Mouse (Mus musculus): ENCODE results near the gene Epb41l1. TPM values are rescaled to one million over a fixed set of nuclear protein-coding genes. Genes with fewer than 3 reads are reported as not detected.

Epb41l1 gene
- total RNA-seq, 1 experiment = 20.5 TPM

DNA sequence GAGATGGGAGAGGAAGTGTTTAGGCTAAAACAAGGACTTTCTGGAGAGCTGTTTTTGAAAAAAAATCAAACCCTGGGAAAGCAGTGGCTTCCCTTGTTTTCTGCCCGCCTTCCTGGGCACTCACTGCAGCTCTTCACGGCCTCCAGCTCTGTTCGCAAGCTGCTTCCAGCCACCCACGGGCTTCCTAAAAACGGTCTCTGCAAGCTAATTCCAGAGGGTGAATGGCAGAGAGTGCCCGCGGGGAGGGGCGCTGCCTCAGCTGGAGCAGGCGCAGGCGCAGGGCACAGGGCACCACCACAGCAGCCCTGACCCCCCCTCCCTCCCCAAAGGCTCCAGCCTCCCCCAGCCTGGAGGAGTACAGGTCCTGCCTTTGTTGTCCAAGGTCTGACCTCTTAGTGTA is 160.5 kb downstream of the Epb41l1 start:
- Histone ChIP-seq H3K36me3 (ENCODE audit: control insufficient read depth, insufficient read depth, low read length, poor library complexity, severe bottlenecking) (no peaks in the 10 kb centered on the region), H3K9ac (ENCODE audit: insufficient read depth, low read depth, low read length, poor library complexity, severe bottlenecking) (no peak overlapping the region), H3K4me3 (ENCODE audit: insufficient read depth in 1 of 2, low read depth in 1 of 2, low read length in 2 of 2, poor library complexity in 1 of 2, severe bottlenecking in 1 of 2) (no peak overlapping the region), H3K4me1 (ENCODE audit: control insufficient read depth in 2 of 2, insufficient read depth in 2 of 2, low read length in 2 of 2, poor library complexity in 1 of 2) (peaks cover 0 to 2% of the 10 kb centered on the region in 2 experiments; a peak in 1 of 4 replicates), H3K27ac (ENCODE audit: insufficient read depth, low read depth, low read length, poor library complexity, severe bottlenecking) (no peak overlapping the region), H3K9me3 (ENCODE audit: control insufficient read depth, insufficient read depth, low read depth, low read length) (no peaks in the 10 kb centered on the region)
- in situ Hi-C loops (cut with MboI; ENCODE audit: low sequenced_read_pairs in 2 of 2, unreplicated experiment in 2 of 2) = no loop called here
- DNase-seq (ENCODE audit: low read depth, low spot score) = no peak
- TF ChIP-seq MAFK (IDR thresholded peaks at IDR 0.05; ENCODE audit: insufficient read depth, low read depth, low read length) = no peak
- TF ChIP-seq ZC3H11A (IDR thresholded peaks at IDR 0.05; ENCODE audit: borderline replicate concordance, low read depth, low read length) = no peak
- no peak for TF ChIP-seq HCFC1 (IDR thresholded peaks at IDR 0.05; ENCODE audit: borderline replicate concordance, insufficient read depth, low read length)
- TF ChIP-seq CHD2 (IDR thresholded peaks at IDR 0.05; ENCODE audit: low read depth, low read length) = no peak
- TF ChIP-seq ZNF384 (IDR thresholded peaks at IDR 0.05; ENCODE audit: low read depth, low read length) = no peak

DNA sequence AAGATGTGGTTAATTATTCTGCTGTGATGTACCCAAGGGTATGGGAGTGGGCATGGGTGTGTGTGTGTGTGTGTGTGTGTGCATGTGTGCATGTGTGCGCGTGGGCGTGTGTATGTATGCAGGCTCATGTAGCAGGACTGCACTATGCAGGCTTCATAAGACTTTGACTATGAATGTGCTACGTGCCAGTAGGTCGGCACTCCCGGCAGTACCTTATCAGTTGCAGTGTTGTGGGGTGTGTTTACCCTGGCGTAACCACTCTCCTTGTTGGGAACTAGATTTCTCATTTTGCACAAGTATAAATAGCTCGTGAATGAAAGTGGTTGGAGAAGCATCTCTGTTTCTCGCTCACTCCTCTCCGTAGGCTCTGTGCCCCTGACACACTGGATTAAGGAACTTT is 162.2 kb downstream of the Epb41l1 start:
- no peaks in the 10 kb centered on the region for H3K9me3 ChIP-seq (ENCODE audit: control insufficient read depth, insufficient read depth, low read depth, low read length)
- H3K27ac ChIP-seq (ENCODE audit: insufficient read depth, low read depth, low read length, poor library complexity, severe bottlenecking) = no peak overlapping the region
- peaks cover 0 to 2% of the 10 kb centered on the region in 2 experiments; a peak in 1 of 4 replicates for H3K4me1 ChIP-seq (ENCODE audit: control insufficient read depth in 2 of 2, insufficient read depth in 2 of 2, low read length in 2 of 2, poor library complexity in 1 of 2)
- H3K9ac ChIP-seq (ENCODE audit: insufficient read depth, low read depth, low read length, poor library complexity, severe bottlenecking) = no peak overlapping the region
- no peak for DNase-seq (ENCODE audit: low read depth, low spot score)
- H3K4me3 ChIP-seq (ENCODE audit: insufficient read depth in 1 of 2, low read depth in 1 of 2, low read length in 2 of 2, poor library complexity in 1 of 2, severe bottlenecking in 1 of 2) = no peak overlapping the region
- TF ChIP-seq HCFC1 (IDR thresholded peaks at IDR 0.05; ENCODE audit: borderline replicate concordance, insufficient read depth, low read length) (no peak), ZC3H11A (IDR thresholded peaks at IDR 0.05; ENCODE audit: borderline replicate concordance, low read depth, low read length) (no peak), ZNF384 (IDR thresholded peaks at IDR 0.05; ENCODE audit: low read depth, low read length) (no peak), CHD2 (IDR thresholded peaks at IDR 0.05; ENCODE audit: low read depth, low read length) (no peak), MAFK (IDR thresholded peaks at IDR 0.05; ENCODE audit: insufficient read depth, low read depth, low read length) (no peak)
- H3K36me3 ChIP-seq (ENCODE audit: control insufficient read depth, insufficient read depth, low read length, poor library complexity, severe bottlenecking) = no peaks in the 10 kb centered on the region
- in situ Hi-C loops (cut with MboI; ENCODE audit: low sequenced_read_pairs in 2 of 2, unreplicated experiment in 2 of 2) = no loop called here

DNA sequence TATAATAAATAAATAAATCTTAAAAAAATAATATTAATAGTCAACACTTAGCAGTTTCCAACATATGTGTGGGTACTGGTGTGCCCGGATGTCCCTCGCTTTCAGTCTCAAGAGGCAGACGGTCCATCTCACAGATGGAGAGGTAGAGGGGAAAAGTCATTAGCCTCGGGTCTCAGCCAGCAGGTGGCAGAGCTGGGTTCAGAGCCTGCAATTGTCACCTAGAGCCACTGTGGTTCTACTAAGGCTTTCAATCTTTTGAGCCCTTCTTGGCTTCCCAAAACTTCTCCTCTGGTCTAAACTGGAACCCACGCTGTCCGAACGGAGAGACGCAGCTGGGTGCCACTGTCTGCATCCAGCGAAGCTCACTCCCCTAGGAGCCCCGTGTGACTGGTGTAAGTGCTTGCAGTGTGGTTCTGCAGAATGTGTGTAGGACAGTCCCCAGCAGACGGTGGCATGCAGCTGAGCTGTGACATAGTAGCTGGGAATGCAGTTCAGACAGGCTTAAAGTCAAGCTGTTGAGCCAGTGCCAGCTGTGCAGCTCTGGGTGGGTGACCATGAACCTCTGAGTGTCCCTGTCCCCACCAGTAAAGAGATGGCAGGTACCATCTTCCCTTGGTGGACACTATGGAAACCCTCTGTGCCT is 163.6 kb downstream of the Epb41l1 start:
- in situ Hi-C loops (cut with MboI; ENCODE audit: low sequenced_read_pairs in 2 of 2, unreplicated experiment in 2 of 2) = no loop called here
- Histone ChIP-seq H3K36me3 (ENCODE audit: control insufficient read depth, insufficient read depth, low read length, poor library complexity, severe bottlenecking) (no peaks in the 10 kb centered on the region), H3K27ac (ENCODE audit: insufficient read depth, low read depth, low read length, poor library complexity, severe bottlenecking) (no peak overlapping the region), H3K4me3 (ENCODE audit: insufficient read depth in 1 of 2, low read depth in 1 of 2, low read length in 2 of 2, poor library complexity in 1 of 2, severe bottlenecking in 1 of 2) (no peak overlapping the region), H3K9ac (ENCODE audit: insufficient read depth, low read depth, low read length, poor library complexity, severe bottlenecking) (no peak overlapping the region), H3K4me1 (ENCODE audit: control insufficient read depth in 2 of 2, insufficient read depth in 2 of 2, low read length in 2 of 2, poor library complexity in 1 of 2) (peaks cover 0 to 2% of the 10 kb centered on the region in 2 experiments; a peak in 1 of 4 replicates), H3K9me3 (ENCODE audit: control insufficient read depth, insufficient read depth, low read depth, low read length) (no peaks in the 10 kb centered on the region)
- peak; percentile 13 for DNase-seq (ENCODE audit: low read depth, low spot score)
- TF ChIP-seq ZC3H11A (IDR thresholded peaks at IDR 0.05; ENCODE audit: borderline replicate concordance, low read depth, low read length) (peak; percentile 30; the same call in 1 of the 2 replicates), HCFC1 (IDR thresholded peaks at IDR 0.05; ENCODE audit: borderline replicate concordance, insufficient read depth, low read length) (no peak), ZNF384 (IDR thresholded peaks at IDR 0.05; ENCODE audit: low read depth, low read length) (no peak), MAFK (IDR thresholded peaks at IDR 0.05; ENCODE audit: insufficient read depth, low read depth, low read length) (no peak), CHD2 (IDR thresholded peaks at IDR 0.05; ENCODE audit: low read depth, low read length) (no peak)

DNA sequence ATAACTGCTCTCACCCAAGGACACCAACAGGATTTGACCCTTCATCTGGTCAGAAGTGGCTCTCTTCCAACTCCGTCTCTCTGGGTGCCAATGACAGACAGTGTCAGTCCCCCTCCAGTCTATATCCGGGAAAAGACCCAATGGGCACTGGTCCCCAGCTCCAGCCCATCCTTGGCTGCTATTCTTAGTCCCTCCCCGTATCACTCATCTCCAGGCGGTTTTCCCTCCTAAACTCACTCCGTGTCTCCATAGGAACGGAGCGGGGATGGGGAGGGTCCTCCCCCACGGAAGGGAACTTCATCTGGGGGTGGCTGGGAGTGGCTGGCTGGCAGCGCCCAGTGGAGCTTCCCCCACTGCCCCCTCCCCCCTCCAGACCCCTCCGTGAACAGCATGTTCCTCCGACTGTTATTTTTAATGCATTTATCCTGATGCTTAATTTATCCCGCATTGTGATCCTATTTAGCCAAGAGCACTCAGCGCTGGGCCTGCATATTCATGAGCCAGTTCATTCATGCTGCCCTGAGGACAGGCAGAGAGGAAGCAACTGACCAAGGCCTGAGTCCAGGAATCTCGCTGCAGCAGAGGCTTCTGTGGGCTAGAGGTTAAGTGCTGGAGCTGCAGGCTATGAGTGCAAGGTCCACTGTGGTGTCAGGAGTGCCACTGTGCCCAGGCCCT is 164.2 kb downstream of the Epb41l1 start:
- Histone ChIP-seq H3K4me1 (ENCODE audit: control insufficient read depth in 2 of 2, insufficient read depth in 2 of 2, low read length in 2 of 2, poor library complexity in 1 of 2) (peaks cover 0 to 2% of the 10 kb centered on the region in 2 experiments; a peak in 1 of 4 replicates), H3K27ac (ENCODE audit: insufficient read depth, low read depth, low read length, poor library complexity, severe bottlenecking) (no peak overlapping the region), H3K9me3 (ENCODE audit: control insufficient read depth, insufficient read depth, low read depth, low read length) (no peaks in the 10 kb centered on the region), H3K9ac (ENCODE audit: insufficient read depth, low read depth, low read length, poor library complexity, severe bottlenecking) (no peak overlapping the region), H3K4me3 (ENCODE audit: insufficient read depth in 1 of 2, low read depth in 1 of 2, low read length in 2 of 2, poor library complexity in 1 of 2, severe bottlenecking in 1 of 2) (no peak overlapping the region), H3K36me3 (ENCODE audit: control insufficient read depth, insufficient read depth, low read length, poor library complexity, severe bottlenecking) (no peaks in the 10 kb centered on the region)
- in situ Hi-C loops (cut with MboI; ENCODE audit: low sequenced_read_pairs in 2 of 2, unreplicated experiment in 2 of 2) = no loop called here
- TF ChIP-seq ZC3H11A (IDR thresholded peaks at IDR 0.05; ENCODE audit: borderline replicate concordance, low read depth, low read length) (no peak), HCFC1 (IDR thresholded peaks at IDR 0.05; ENCODE audit: borderline replicate concordance, insufficient read depth, low read length) (no peak), ZNF384 (IDR thresholded peaks at IDR 0.05; ENCODE audit: low read depth, low read length) (no peak), CHD2 (IDR thresholded peaks at IDR 0.05; ENCODE audit: low read depth, low read length) (no peak), MAFK (IDR thresholded peaks at IDR 0.05; ENCODE audit: insufficient read depth, low read depth, low read length) (no peak)
- DNase-seq (ENCODE audit: low read depth, low spot score) = no peak
